29 mouse cellular contexts compared by ENCODE assay signal in genomic region chr1:134285458-134286120, GRCm38 (mm10). TPM values are rescaled to one million over a fixed set of nuclear protein-coding genes. Genes with fewer than 3 reads are reported as not detected.
A peak's percentile ranks its signal among the peaks of the same experiment; 100 is the strongest.
DNase-seq lines count a peak whose midpoint lies in the region; ATAC-seq and TF ChIP-seq lines count a peak whose summit lies in the region.
"Had no signal": no experiment of that assay in that cellular context is flagged by ENCODE, and none has a peak within 500 bp of the region (broad histone marks: within the 10 kb centered on the region; RNA-seq: fewer than 3 reads in every experiment).

No protein-coding gene starts in this region.

- no peaks in the 10 kb centered on the region; the same call in 1 of the 2 replicates for H3K27me3 ChIP-seq in forebrain, embryonic 10.5 days (ENCODE audit: poor library complexity, severe bottlenecking)
- no peaks in the 10 kb centered on the region for H3K27me3 ChIP-seq in forebrain, embryonic 11.5 days (ENCODE audit: control insufficient read depth, insufficient read depth, low read length)
- H3K27me3 ChIP-seq in midbrain, embryonic 10.5 days (ENCODE audit: low read depth, poor library complexity, severe bottlenecking) = no peaks in the 10 kb centered on the region
- no peaks in the 10 kb centered on the region; the same call in 1 of the 2 replicates for H3K27me3 ChIP-seq in midbrain, embryonic 16.5 days (ENCODE audit: control insufficient read depth, insufficient read depth, low read depth, low read length)
- H3K27me3 ChIP-seq in limb, embryonic 14.5 days (ENCODE audit: control insufficient read depth, insufficient read depth, low read length) = no peaks in the 10 kb centered on the region
- H3K27me3 ChIP-seq in hindbrain, postnatal 0 days (ENCODE audit: insufficient read depth, low read length) = no peaks in the 10 kb centered on the region
- H3K27me3 ChIP-seq: embryonic facial prominence, embryonic 15.5 days; forebrain, embryonic 13.5 days; hindbrain, embryonic 13.5 days; intestine, embryonic 15.5 days had no signal

- TF ChIP-seq POLR2A in limb, embryonic 14.5 days (IDR thresholded peaks at IDR 0.05; ENCODE audit: borderline replicate concordance, extremely low read depth, insufficient read depth, insufficient read length) = no peak

- ATAC-seq in forebrain, embryonic 11.5 days (replicated peaks; ENCODE audit: low FRiP score) = no peak
- ATAC-seq in midbrain, embryonic 16.5 days = no peak
- peak; percentile 25; the same call in 1 of the 2 replicates for ATAC-seq in limb, embryonic 14.5 days (ENCODE audit: low FRiP score, low read depth)
- no peak for ATAC-seq in hindbrain, postnatal 0 days
- ATAC-seq: activated CD4-positive, CD25-positive, alpha-beta regulatory T cell, adult 4 months; forebrain, embryonic 13.5 days; forebrain, embryonic 16.5 days; intestine, embryonic 15.5 days had no signal

- no peak overlapping the region for H3K4me3 ChIP-seq in forebrain, embryonic 10.5 days
- H3K4me3 ChIP-seq in forebrain, embryonic 11.5 days (ENCODE audit: low read depth, low read length) = no peak overlapping the region
- H3K4me3 ChIP-seq in midbrain, embryonic 10.5 days = no peak overlapping the region
- H3K4me3 ChIP-seq in midbrain, embryonic 16.5 days (ENCODE audit: low read depth, low read length) = no peak overlapping the region
- H3K4me3 ChIP-seq in limb, embryonic 14.5 days (replicated peaks; ENCODE audit: low read length) = no peak overlapping the region
- no peak overlapping the region for H3K4me3 ChIP-seq in hindbrain, postnatal 0 days (ENCODE audit: low read length)
- H3K4me3 ChIP-seq: embryonic facial prominence, embryonic 15.5 days; forebrain, embryonic 13.5 days; heart, adult 2 months; hindbrain, embryonic 10.5 days; hindbrain, embryonic 13.5 days; intestine, embryonic 15.5 days had no signal

- no peaks in the 10 kb centered on the region for H3K9me3 ChIP-seq in forebrain, embryonic 10.5 days
- H3K9me3 ChIP-seq in forebrain, embryonic 11.5 days (ENCODE audit: control insufficient read depth, low read length) = no peaks in the 10 kb centered on the region
- no peaks in the 10 kb centered on the region for H3K9me3 ChIP-seq in midbrain, embryonic 10.5 days (replicated peaks)
- no peaks in the 10 kb centered on the region for H3K9me3 ChIP-seq in midbrain, embryonic 16.5 days (replicated peaks; ENCODE audit: control insufficient read depth, low read length, poor library complexity, severe bottlenecking)
- H3K9me3 ChIP-seq in limb, embryonic 14.5 days (ENCODE audit: control insufficient read depth, low read length) = no peaks in the 10 kb centered on the region
- H3K9me3 ChIP-seq in hindbrain, postnatal 0 days (ENCODE audit: low read length) = no peaks in the 10 kb centered on the region
- H3K9me3 ChIP-seq: embryonic facial prominence, embryonic 15.5 days; forebrain, embryonic 13.5 days; hindbrain, embryonic 10.5 days; hindbrain, embryonic 13.5 days; intestine, embryonic 15.5 days had no signal

- no peak for TF ChIP-seq CTCF in hindbrain, postnatal 0 days (IDR thresholded peaks at IDR 0.05; ENCODE audit: low read depth)

- H3K4me1 ChIP-seq in forebrain, embryonic 10.5 days = peaks cover 25% of the 10 kb centered on the region
- H3K4me1 ChIP-seq in forebrain, embryonic 11.5 days (replicated peaks; ENCODE audit: control insufficient read depth, insufficient read depth, low read length) = no peaks in the 10 kb centered on the region
- H3K4me1 ChIP-seq in midbrain, embryonic 10.5 days = peaks cover 24% of the 10 kb centered on the region
- peaks cover 3% of the 10 kb centered on the region; the same call in 1 of the 2 replicates for H3K4me1 ChIP-seq in midbrain, embryonic 16.5 days (ENCODE audit: control insufficient read depth, insufficient read depth, low read length)
- H3K4me1 ChIP-seq in limb, embryonic 14.5 days (ENCODE audit: control insufficient read depth, insufficient read depth, low read length) = peaks cover 9% of the 10 kb centered on the region
- no peaks in the 10 kb centered on the region for H3K4me1 ChIP-seq in hindbrain, postnatal 0 days (ENCODE audit: insufficient read depth, low read length)
- H3K4me1 ChIP-seq: forebrain, embryonic 13.5 days; intestine, embryonic 15.5 days had no signal

- DNase-seq in forebrain, embryonic 10.5 days (ENCODE audit: extremely low spot score, low spot score) = no peak
- DNase-seq in forebrain, embryonic 11.5 days (ENCODE audit: low spot score) = no peak
- no peak for DNase-seq in midbrain, embryonic 10.5 days (ENCODE audit: low spot score)
- DNase-seq in limb, embryonic 14.5 days (ENCODE audit: low spot score) = no peak
- no peak for DNase-seq in lung, postnatal 14 days
- no peak for DNase-seq in hindbrain, postnatal 0 days (ENCODE audit: low spot score)
- DNase-seq: adrenal gland, adult 8-10 months; adrenal gland, postnatal 25 days; B cell, adult 2 months; cerebellum, adult 11-12 months; cerebellum, adult 8-10 months; cerebellum, postnatal 10 days; cerebellum, postnatal 36 days; embryo, embryonic 11 days; gastrocnemius, postnatal 10 days; gastrocnemius, postnatal 36 days; heart, adult 2 months had no signal

- H3K9ac ChIP-seq in forebrain, embryonic 11.5 days (ENCODE audit: low read length) = no peak overlapping the region
- no peak overlapping the region for H3K9ac ChIP-seq in midbrain, embryonic 16.5 days (ENCODE audit: low read depth, low read length)
- H3K9ac ChIP-seq in limb, embryonic 14.5 days (ENCODE audit: low read depth, low read length, severe bottlenecking) = no peak overlapping the region
- H3K9ac ChIP-seq in hindbrain, postnatal 0 days (replicated peaks; ENCODE audit: low read length) = no peak overlapping the region
- H3K9ac ChIP-seq: embryonic facial prominence, embryonic 15.5 days; forebrain, embryonic 13.5 days; hindbrain, embryonic 13.5 days; intestine, embryonic 15.5 days had no signal

- no peak overlapping the region for H3K4me2 ChIP-seq in forebrain, embryonic 11.5 days (ENCODE audit: low read depth, low read length, severe bottlenecking)
- H3K4me2 ChIP-seq in midbrain, embryonic 16.5 days (ENCODE audit: low read length) = no peak overlapping the region
- no peak overlapping the region for H3K4me2 ChIP-seq in limb, embryonic 14.5 days (replicated peaks; ENCODE audit: low read depth, low read length, severe bottlenecking)
- no peak overlapping the region for H3K4me2 ChIP-seq in hindbrain, postnatal 0 days (ENCODE audit: low read depth, low read length)
- H3K4me2 ChIP-seq: embryonic facial prominence, embryonic 15.5 days; forebrain, embryonic 13.5 days; heart, embryonic 11.5 days; hindbrain, embryonic 13.5 days; intestine, embryonic 15.5 days had no signal

- WGBS in forebrain, embryonic 10.5 days = 61% methylated on average over 10 of the region's 10 CpGs
- 60% methylated on average over 10 of the region's 10 CpGs for WGBS in forebrain, embryonic 11.5 days
- WGBS in midbrain, embryonic 10.5 days = 60% methylated on average over 10 of the region's 10 CpGs
- WGBS in midbrain, embryonic 16.5 days = 55% methylated on average over 10 of the region's 10 CpGs
- 59% methylated on average over 10 of the region's 10 CpGs for WGBS in limb, embryonic 14.5 days
- WGBS in hindbrain, postnatal 0 days = 53% methylated on average over 10 of the region's 10 CpGs

- H3K27ac ChIP-seq in forebrain, embryonic 10.5 days = 0 out of 2 replicates have a peak overlapping the region, but pooled peaks have one; percentile 40
- no peak overlapping the region for H3K27ac ChIP-seq in forebrain, embryonic 11.5 days (ENCODE audit: low read depth, low read length)
- 0 out of 2 replicates have a peak overlapping the region, but pooled peaks have one; percentile 23 for H3K27ac ChIP-seq in midbrain, embryonic 10.5 days (replicated peaks)
- no peak overlapping the region for H3K27ac ChIP-seq in midbrain, embryonic 16.5 days (ENCODE audit: low read length)
- no peak overlapping the region for H3K27ac ChIP-seq in limb, embryonic 14.5 days (replicated peaks; ENCODE audit: low read depth, low read length)
- H3K27ac ChIP-seq in hindbrain, postnatal 0 days = no peak overlapping the region
- H3K27ac ChIP-seq: embryonic facial prominence, embryonic 15.5 days; forebrain, embryonic 13.5 days; heart, adult 2 months; hindbrain, embryonic 10.5 days; hindbrain, embryonic 13.5 days; intestine, embryonic 15.5 days had no signal

- no peaks in the 10 kb centered on the region for H3K36me3 ChIP-seq in forebrain, embryonic 10.5 days (replicated peaks)
- H3K36me3 ChIP-seq in forebrain, embryonic 11.5 days (ENCODE audit: control insufficient read depth, insufficient read depth, low read length) = no peaks in the 10 kb centered on the region
- no peaks in the 10 kb centered on the region for H3K36me3 ChIP-seq in midbrain, embryonic 10.5 days
- no peaks in the 10 kb centered on the region for H3K36me3 ChIP-seq in midbrain, embryonic 16.5 days (ENCODE audit: control insufficient read depth, insufficient read depth, low read length)
- no peaks in the 10 kb centered on the region for H3K36me3 ChIP-seq in limb, embryonic 14.5 days (ENCODE audit: control insufficient read depth, insufficient read depth, low read length)
- H3K36me3 ChIP-seq in hindbrain, postnatal 0 days (ENCODE audit: insufficient read depth, low read length) = no peaks in the 10 kb centered on the region
- H3K36me3 ChIP-seq: embryonic facial prominence, embryonic 15.5 days; hindbrain, embryonic 10.5 days; hindbrain, embryonic 13.5 days; intestine, embryonic 15.5 days had no signal

RNA-seq across cellular contexts. Expression of gene Myog, which starts 4.2 kb away (rescaled TPM):
- not detected in 2 replicates for polyA plus RNA-seq in forebrain, embryonic 10.5 days (2016; fragmentation: Nextera tagmentation; extraction: Ambion mirVana)
- polyA plus RNA-seq in forebrain, embryonic 11.5 days (2014; fragmentation: Nextera tagmentation; extraction: Ambion mirVana) = not detected in 2 replicates
- 0.07 TPM in 1 of 2 replicates, not detected in the other for polyA plus RNA-seq in midbrain, embryonic 10.5 days (2016; fragmentation: Nextera tagmentation; extraction: Ambion mirVana)
- polyA plus RNA-seq in midbrain, embryonic 16.5 days (2015; fragmentation: Nextera tagmentation; extraction: Ambion mirVana) = 0.13 and 0.14 TPM in 2 replicates
- 162 and 165 TPM in 2 replicates for polyA plus RNA-seq in limb, embryonic 14.5 days (2012; rRNA removed)
- polyA plus RNA-seq in limb, embryonic 14.5 days (2014; fragmentation: Nextera tagmentation; extraction: Ambion mirVana) = 118 and 149 TPM in 2 replicates
- total RNA-seq in hindbrain, postnatal 0 days (2014; rRNA removed) = 0.16 TPM in 1 of 2 replicates, not detected in the other
- not detected in 2 replicates for polyA plus RNA-seq in hindbrain, postnatal 0 days (2015; fragmentation: Nextera tagmentation; extraction: Ambion mirVana)
- total RNA-seq: adrenal gland, adult 8-10 months; adrenal gland, postnatal 25 days; granulocyte monocyte progenitor cell, adult 5-6 weeks; heart, adult 2 months; heart, postnatal 25 days; MEL had no signal
- polyA plus RNA-seq: activated CD4-positive, CD25-positive, alpha-beta regulatory T cell, adult 4 months; forebrain, embryonic 13.5 days; forebrain, embryonic 16.5 days; heart, adult 2 months had no signal

RNA-seq across cellular contexts. Expression of gene Ppfia4, which starts 47.1 kb away (rescaled TPM):
- 1.6 and 2.1 TPM in 2 replicates for polyA plus RNA-seq in forebrain, embryonic 10.5 days (2016; fragmentation: Nextera tagmentation; extraction: Ambion mirVana)
- polyA plus RNA-seq in forebrain, embryonic 11.5 days (2014; fragmentation: Nextera tagmentation; extraction: Ambion mirVana) = 1.7 and 2.5 TPM in 2 replicates
- polyA plus RNA-seq in midbrain, embryonic 10.5 days (2016; fragmentation: Nextera tagmentation; extraction: Ambion mirVana) = 2.0 and 3.5 TPM in 2 replicates
- 20.2 and 25.6 TPM in 2 replicates for polyA plus RNA-seq in midbrain, embryonic 16.5 days (2015; fragmentation: Nextera tagmentation; extraction: Ambion mirVana)
- 32.3 and 38.9 TPM in 2 replicates for polyA plus RNA-seq in limb, embryonic 14.5 days (2012; rRNA removed)
- polyA plus RNA-seq in limb, embryonic 14.5 days (2014; fragmentation: Nextera tagmentation; extraction: Ambion mirVana) = 10.1 and 10.9 TPM in 2 replicates
- total RNA-seq in hindbrain, postnatal 0 days (2014; rRNA removed) = 42.7 and 46.5 TPM in 2 replicates
- polyA plus RNA-seq in hindbrain, postnatal 0 days (2015; fragmentation: Nextera tagmentation; extraction: Ambion mirVana) = 30.6 and 31.6 TPM in 2 replicates
- total RNA-seq: MEL had no signal

RNA-seq across cellular contexts. Expression of gene Adora1, which starts 50.4 kb away (rescaled TPM):
- polyA plus RNA-seq in forebrain, embryonic 10.5 days (2016; fragmentation: Nextera tagmentation; extraction: Ambion mirVana) = 0.14 and 0.36 TPM in 2 replicates
- polyA plus RNA-seq in forebrain, embryonic 11.5 days (2014; fragmentation: Nextera tagmentation; extraction: Ambion mirVana) = 0.59 and 0.84 TPM in 2 replicates
- polyA plus RNA-seq in midbrain, embryonic 10.5 days (2016; fragmentation: Nextera tagmentation; extraction: Ambion mirVana) = 0.14 and 0.17 TPM in 2 replicates
- polyA plus RNA-seq in midbrain, embryonic 16.5 days (2015; fragmentation: Nextera tagmentation; extraction: Ambion mirVana) = 18.0 and 26.6 TPM in 2 replicates
- polyA plus RNA-seq in limb, embryonic 14.5 days (2012; rRNA removed) = 2.0 and 3.6 TPM in 2 replicates
- 1.4 and 2.0 TPM in 2 replicates for polyA plus RNA-seq in limb, embryonic 14.5 days (2014; fragmentation: Nextera tagmentation; extraction: Ambion mirVana)
- total RNA-seq in hindbrain, postnatal 0 days (2014; rRNA removed) = 51.1 and 54.2 TPM in 2 replicates
- polyA plus RNA-seq in hindbrain, postnatal 0 days (2015; fragmentation: Nextera tagmentation; extraction: Ambion mirVana) = 32.6 and 33.4 TPM in 2 replicates
- total RNA-seq: granulocyte monocyte progenitor cell, adult 5-6 weeks; MEL had no signal

Comparison
In these comparisons a context has a peak if more than half of its experiments do, and no peak if none do; other contexts are left out.
1. H3K27ac ChIP-seq: peak in forebrain, embryonic 10.5 days (single experiment) and midbrain, embryonic 10.5 days (single experiment); none in forebrain, embryonic 11.5 days (single experiment), midbrain, embryonic 16.5 days (single experiment), limb, embryonic 14.5 days (single experiment) and hindbrain, postnatal 0 days (single experiment).
2. RNA of gene Myog, which starts 4.2 kb away (polyA plus RNA-seq): 118 to 165 TPM in limb, embryonic 14.5 days; 0.13 to 0.14 TPM in midbrain, embryonic 16.5 days, 0.07 TPM in midbrain, embryonic 10.5 days, not detected in forebrain, embryonic 10.5 days, not detected in forebrain, embryonic 11.5 days and not detected in hindbrain, postnatal 0 days; every median in the first group is over 100 times any median in the second.